Mouse (Mus musculus) kidney, embryonic 16.5 days (tissue): ENCODE results near the gene Cby1. TPM values are rescaled to one million over a fixed set of nuclear protein-coding genes. Genes with fewer than 3 reads are reported as not detected.

ENCODE experiments used
- polyA plus RNA-seq: library from polyadenylated mRNA; unstranded; fragments of >200 nt; fragmentation: Nextera tagmentation; extraction: Ambion mirVana; gene quantifications from 2 replicates; pipeline ENCODE4 v1.2.1, GENCODE M21; 2015

Cby1 gene
- polyA plus RNA-seq, 1 experiment from 2014 or later = 59.8 TPM

Other genes with a start within 250 kb of the Cby1 start
- 66.0 and 71.5 TPM in 2 replicates for gene Csnk1e, start 203.6 kb upstream of the Cby1 start, polyA plus RNA-seq
- gene Kcnj4, start 154.0 kb upstream of the Cby1 start, polyA plus RNA-seq = 0.16 TPM in 1 of 2 replicates, not detected in the other
- gene Kdelr3, start 142.8 kb upstream of the Cby1 start, polyA plus RNA-seq = 66.2 and 72.9 TPM in 2 replicates
- 48.3 and 52.0 TPM in 2 replicates for gene Ddx17, start 112.5 kb upstream of the Cby1 start, polyA plus RNA-seq
- gene Dmc1, start 54.1 kb upstream of the Cby1 start, polyA plus RNA-seq = 2.0 and 2.3 TPM in 2 replicates
- gene Fam227a, start 243 bp upstream of the Cby1 start, polyA plus RNA-seq = 1.1 and 1.4 TPM in 2 replicates
- gene Tomm22, start 11.7 kb downstream of the Cby1 start, polyA plus RNA-seq = 262 and 263 TPM in 2 replicates
- 18.2 and 19.6 TPM in 2 replicates for gene Josd1, start 28.7 kb downstream of the Cby1 start, polyA plus RNA-seq
- 32.7 and 36.6 TPM in 2 replicates for gene Gtpbp1, start 31.6 kb downstream of the Cby1 start, polyA plus RNA-seq
- gene Sun2, start 83.3 kb downstream of the Cby1 start, polyA plus RNA-seq = 5.7 and 5.8 TPM in 2 replicates
- 71.7 and 74.0 TPM in 2 replicates for gene Dnal4, start 118.7 kb downstream of the Cby1 start, polyA plus RNA-seq
- gene Nptxr, start 145.6 kb downstream of the Cby1 start, polyA plus RNA-seq = 1.7 and 1.9 TPM in 2 replicates
- not detected in 2 replicates for gene Npcd, start 175.0 kb downstream of the Cby1 start, polyA plus RNA-seq
- gene Cbx6, start 175.5 kb downstream of the Cby1 start, polyA plus RNA-seq = 52.1 and 58.8 TPM in 2 replicates
- 29.3 and 36.5 TPM in 2 replicates for gene Apobec3, start 232.5 kb downstream of the Cby1 start, polyA plus RNA-seq